Comparison of ENCODE assay signal across 15 mouse cellular contexts in genomic region chrX:42530703-42531102, GRCm38 (mm10). TPM values are rescaled to one million over a fixed set of nuclear protein-coding genes. Genes with fewer than 3 reads are reported as not detected.
"Had no signal": no experiment of that assay in that cellular context is flagged by ENCODE, and none has a peak within 500 bp of the region (broad histone marks: within the 10 kb centered on the region; RNA-seq: fewer than 3 reads in every experiment).

No protein-coding gene starts in this region.

- DNase-seq: kidney, adult 11 months; kidney, adult 9 months; kidney, postnatal 36 days; left cerebral cortex, postnatal 4 days; lung, adult 18-20 months; right cerebral cortex, postnatal 14 days; thymus, postnatal 4 days had no signal

- H3K9me3 ChIP-seq: limb, embryonic 13.5 days; midbrain, embryonic 12.5 days; neural tube, embryonic 15.5 days; stomach, embryonic 15.5 days had no signal

- H3K36me3 ChIP-seq: limb, embryonic 13.5 days; midbrain, embryonic 12.5 days; neural tube, embryonic 15.5 days; stomach, embryonic 15.5 days had no signal

- H3K9ac ChIP-seq: limb, embryonic 13.5 days; liver, embryonic 14.5 days; midbrain, embryonic 12.5 days; neural tube, embryonic 15.5 days; stomach, embryonic 15.5 days had no signal

- H3K27me3 ChIP-seq: limb, embryonic 13.5 days; midbrain, embryonic 12.5 days; neural tube, embryonic 15.5 days; stomach, embryonic 15.5 days had no signal

- H3K4me2 ChIP-seq: limb, embryonic 13.5 days; midbrain, embryonic 12.5 days; neural tube, embryonic 15.5 days; stomach, embryonic 15.5 days had no signal

- H3K4me3 ChIP-seq: limb, embryonic 13.5 days; midbrain, embryonic 12.5 days; neural tube, embryonic 15.5 days; stomach, embryonic 15.5 days had no signal

- H3K27ac ChIP-seq: kidney, postnatal 0 days; limb, embryonic 13.5 days; liver, embryonic 14.5 days; midbrain, embryonic 12.5 days; neural tube, embryonic 15.5 days; stomach, embryonic 15.5 days had no signal

- H3K4me1 ChIP-seq: limb, embryonic 13.5 days; neural tube, embryonic 15.5 days; stomach, embryonic 15.5 days had no signal

RNA-seq across cellular contexts. Expression of gene Sh2d1a, which starts 28.4 kb away (rescaled TPM):
- polyA plus RNA-seq: liver, embryonic 14.5 days had no signal

RNA-seq across cellular contexts. Expression of gene Tex13c2, which starts 41.2 kb away (rescaled TPM):
- polyA plus RNA-seq: kidney, postnatal 0 days; limb, embryonic 13.5 days; liver, adult 2 months; liver, embryonic 14.5 days; lung, embryonic 16.5 days; midbrain, embryonic 12.5 days; neural tube, embryonic 15.5 days; stomach, embryonic 15.5 days had no signal
